Mouse (Mus musculus): ENCODE data around the gene Dleu7. TPM values are rescaled to one million over a fixed set of nuclear protein-coding genes. Genes with fewer than 3 reads are reported as not detected.

Gene Dleu7
- polyA plus RNA-seq, 1 experiment from 2014 or later = 0.08 TPM

DNA sequence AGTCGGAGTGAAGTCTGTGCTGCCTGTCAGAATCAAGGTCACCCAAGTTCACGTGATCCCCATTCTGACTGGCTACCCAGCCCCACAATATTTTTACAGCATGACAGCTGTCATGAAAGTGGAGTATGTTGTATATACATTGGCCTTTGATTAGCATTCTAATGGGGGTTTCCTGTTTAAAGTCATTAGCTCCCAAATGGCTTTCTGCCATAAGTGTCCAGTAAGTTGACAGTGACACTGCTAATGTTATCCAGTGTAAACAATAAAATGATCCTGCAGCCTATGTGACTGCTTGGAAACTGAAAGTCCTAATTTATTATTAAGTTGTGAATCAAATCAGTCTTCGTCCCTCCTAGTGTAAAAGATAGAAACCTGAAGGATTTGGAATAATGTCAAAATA lies 33.2 kb upstream of the Dleu7 start:
- ChIA-PET CTCF (interaction anchor here (0.7 to 2.3 kb wide), 3 partner anchors 8 to 94 kb away, joined by 3 to 4 read pairs (median 3); no protein-coding TSS in a partner anchor), POLR2A (no interaction called here)
- no peaks in the 10 kb centered on the region for H3K27me3 ChIP-seq
- ATAC-seq (no peak), DNase-seq (ENCODE audit: low read depth, low spot score) (no peak)
- TF ChIP-seq CTCF (IDR thresholded peaks at IDR 0.05) = no peak
- in situ Hi-C loops (cut with MboI; ENCODE audit: low pct_unique_long_range_greater_than_20kb) = no loop called here

GRCm38 (mm10) chr14:62324943-62325342 lies 32.1 kb upstream of the Dleu7 start:
- DNase-seq (ENCODE audit: low read depth, low spot score) = no peak
- no peak for ATAC-seq
- TF ChIP-seq CTCF (IDR thresholded peaks at IDR 0.05) = no peak
- CTCF ChIA-PET = interaction anchor here (2.3 kb wide), 1 partner anchor 10 kb away, joined by 4 read pairs; no protein-coding TSS in a partner anchor
- no peaks in the 10 kb centered on the region for H3K27me3 ChIP-seq
- POLR2A ChIA-PET = no interaction called here
- in situ Hi-C loops (cut with MboI; ENCODE audit: low pct_unique_long_range_greater_than_20kb) = no loop called here

DNA sequence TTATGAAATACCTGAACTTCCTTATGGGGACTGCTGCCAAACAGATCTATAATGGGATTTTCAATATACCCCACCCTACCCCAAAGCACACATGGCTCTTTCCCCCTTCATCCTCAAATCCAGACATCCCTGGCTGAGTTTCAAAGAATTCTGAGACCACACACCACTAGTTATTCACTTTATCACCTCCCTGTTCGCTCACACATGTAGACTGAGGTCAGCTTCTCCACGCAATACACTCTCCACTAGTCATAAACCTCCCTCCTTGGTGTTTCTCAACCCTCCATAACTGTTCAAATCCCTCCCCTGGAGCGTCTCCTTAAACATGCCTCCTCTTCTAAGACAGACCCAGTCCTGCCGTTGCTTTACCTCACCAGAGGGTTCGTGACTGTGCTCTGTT lies 30.6 kb upstream of the Dleu7 start:
- ATAC-seq = no peak
- TF ChIP-seq CTCF (IDR thresholded peaks at IDR 0.05) = no peak
- in situ Hi-C loops (cut with MboI; ENCODE audit: low pct_unique_long_range_greater_than_20kb) = no loop called here
- POLR2A ChIA-PET = no interaction called here
- CTCF ChIA-PET = interaction anchor here (2.3 kb wide), 1 partner anchor 11 kb away, joined by 4 read pairs; no protein-coding TSS in a partner anchor
- no peaks in the 10 kb centered on the region for H3K27me3 ChIP-seq
- DNase-seq (ENCODE audit: low read depth, low spot score) = no peak

DNA sequence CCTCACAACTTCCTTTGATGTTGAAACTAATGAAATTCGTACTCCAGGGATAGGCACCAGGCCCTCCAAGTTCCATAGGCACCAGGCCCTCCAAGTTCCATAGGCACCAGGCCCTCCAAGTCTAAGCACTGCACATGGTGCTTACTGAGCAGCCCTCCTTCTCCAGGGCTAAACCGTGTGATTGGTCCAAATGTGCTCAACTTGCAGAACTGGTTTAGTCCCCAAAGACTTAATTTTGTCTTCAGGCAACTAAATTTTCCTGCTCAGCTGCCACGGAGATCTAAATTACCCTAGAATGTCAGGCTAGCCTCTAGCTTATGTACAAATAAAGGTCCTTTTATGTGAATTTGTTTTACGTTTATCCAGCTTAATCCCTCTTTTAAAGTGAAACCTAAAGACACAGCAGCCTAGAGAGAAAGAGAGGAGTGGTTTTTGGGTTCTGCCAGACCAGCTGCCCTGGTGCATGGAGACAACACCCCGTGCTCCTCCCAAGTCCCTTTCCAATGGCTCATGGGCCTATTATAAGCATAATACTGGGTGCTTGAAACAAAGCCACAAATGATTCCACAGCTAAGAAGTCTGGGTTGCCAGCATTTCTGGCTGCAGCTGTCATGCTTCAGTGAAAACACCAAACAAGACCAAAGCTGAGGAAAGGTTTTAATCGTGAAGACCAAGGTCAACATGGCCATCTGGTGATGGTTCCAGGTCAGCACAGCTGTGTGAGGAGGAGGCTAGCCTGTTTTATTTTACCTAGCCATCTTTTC lies 29.9 kb upstream of the Dleu7 start:
- in situ Hi-C loops (cut with MboI; ENCODE audit: low pct_unique_long_range_greater_than_20kb) = no loop called here

GRCm38 (mm10) chr14:62311672-62312071 lies 18.8 kb upstream of the Dleu7 start:
- ChIA-PET POLR2A (no interaction called here), CTCF (interaction anchor here (1.0 kb wide), 1 partner anchor 74 kb away, joined by 3 read pairs; no protein-coding TSS in a partner anchor)
- ATAC-seq (no peak), DNase-seq (ENCODE audit: low read depth, low spot score) (no peak)
- in situ Hi-C loops (cut with MboI; ENCODE audit: low pct_unique_long_range_greater_than_20kb) = no loop called here
- no peaks in the 10 kb centered on the region for H3K27me3 ChIP-seq
- no peak for TF ChIP-seq CTCF (IDR thresholded peaks at IDR 0.05)

More for the DNA sequence above, 29.9 kb upstream of the Dleu7 start:
- no peak for DNase-seq (ENCODE audit: low read depth, low spot score)
- POLR2A ChIA-PET = no interaction called here
- peak; percentile 55 for TF ChIP-seq CTCF (IDR thresholded peaks at IDR 0.05)
- ATAC-seq = no peak
- CTCF ChIA-PET = no interaction called here
- no peaks in the 10 kb centered on the region for H3K27me3 ChIP-seq

DNA sequence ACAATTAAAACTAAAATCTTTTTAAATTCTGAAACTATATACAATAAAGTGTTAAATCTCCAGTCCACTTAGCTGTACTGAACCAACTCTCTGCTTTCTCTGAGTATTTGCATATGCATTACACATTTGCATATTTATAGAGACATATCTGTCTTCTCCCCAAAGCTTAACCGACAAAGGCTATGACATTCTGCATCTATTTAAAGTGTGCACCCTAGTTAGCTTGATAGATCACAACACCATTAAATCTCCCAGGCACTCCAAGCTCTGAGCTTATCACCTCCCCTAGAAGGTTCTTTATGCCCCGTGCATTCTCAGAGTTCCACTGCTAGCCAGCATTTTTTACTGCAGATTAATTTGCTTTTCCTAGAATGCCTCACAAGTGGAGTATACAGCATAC lies 16.2 kb upstream of the Dleu7 start:
- no peaks in the 10 kb centered on the region for H3K27me3 ChIP-seq
- TF ChIP-seq CTCF (IDR thresholded peaks at IDR 0.05) = no peak
- in situ Hi-C loops (cut with MboI; ENCODE audit: low pct_unique_long_range_greater_than_20kb) = no loop called here
- DNase-seq (ENCODE audit: low read depth, low spot score) (no peak), ATAC-seq (no peak)
- ChIA-PET CTCF (no interaction called here), POLR2A (no interaction called here)

DNA sequence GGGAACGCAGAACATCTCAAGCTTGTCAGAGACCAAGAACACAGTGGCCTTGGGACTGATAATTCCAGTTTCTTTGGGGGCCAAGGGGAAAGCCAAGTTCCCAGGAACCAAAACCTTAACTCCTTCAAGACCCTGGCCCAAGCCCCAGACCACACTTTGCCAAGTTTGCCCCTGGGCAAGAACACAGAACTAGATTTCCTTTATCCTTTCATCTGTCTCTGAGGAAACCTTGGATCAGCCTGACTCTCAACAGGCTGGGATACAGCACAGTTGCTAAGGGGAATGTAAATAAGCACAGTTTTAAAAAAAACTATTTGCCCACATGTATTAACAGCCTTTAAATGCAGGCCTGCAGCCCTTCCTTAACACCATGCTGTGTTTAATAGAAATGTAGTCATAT lies 14.7 kb upstream of the Dleu7 start:
- DNase-seq (ENCODE audit: low read depth, low spot score) (no peak), ATAC-seq (no peak)
- in situ Hi-C loops (cut with MboI; ENCODE audit: low pct_unique_long_range_greater_than_20kb) = no loop called here
- no peak for TF ChIP-seq CTCF (IDR thresholded peaks at IDR 0.05)
- ChIA-PET POLR2A (no interaction called here), CTCF (no interaction called here)
- no peaks in the 10 kb centered on the region for H3K27me3 ChIP-seq

DNA sequence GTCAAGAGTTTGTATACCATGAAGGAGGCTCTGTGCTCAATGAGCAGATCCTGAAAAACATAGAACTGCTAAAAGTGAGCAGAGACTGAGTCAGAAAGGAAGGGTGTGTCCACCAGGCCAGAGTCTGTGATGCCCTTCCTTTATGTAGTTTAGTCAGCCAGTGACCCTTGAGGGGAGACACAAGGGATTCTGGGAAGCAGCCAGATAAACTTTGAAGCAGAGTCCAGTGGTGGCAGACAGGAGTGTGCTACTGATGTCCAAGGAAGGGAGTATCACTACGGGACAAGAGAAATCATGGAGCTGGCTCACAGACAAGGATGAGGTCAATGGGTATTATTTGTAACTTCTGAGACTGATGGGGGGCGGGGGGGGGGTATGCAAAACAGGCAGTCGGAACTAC lies 7.2 kb upstream of the Dleu7 start:
- H3K27me3 ChIP-seq = peaks cover 2% of the 10 kb centered on the region
- no peak for TF ChIP-seq CTCF (IDR thresholded peaks at IDR 0.05)
- POLR2A ChIA-PET = no interaction called here
- in situ Hi-C loops (cut with MboI; ENCODE audit: low pct_unique_long_range_greater_than_20kb) = no loop called here
- ATAC-seq = no peak
- CTCF ChIA-PET = no interaction called here
- no peak for DNase-seq (ENCODE audit: low read depth, low spot score)

DNA sequence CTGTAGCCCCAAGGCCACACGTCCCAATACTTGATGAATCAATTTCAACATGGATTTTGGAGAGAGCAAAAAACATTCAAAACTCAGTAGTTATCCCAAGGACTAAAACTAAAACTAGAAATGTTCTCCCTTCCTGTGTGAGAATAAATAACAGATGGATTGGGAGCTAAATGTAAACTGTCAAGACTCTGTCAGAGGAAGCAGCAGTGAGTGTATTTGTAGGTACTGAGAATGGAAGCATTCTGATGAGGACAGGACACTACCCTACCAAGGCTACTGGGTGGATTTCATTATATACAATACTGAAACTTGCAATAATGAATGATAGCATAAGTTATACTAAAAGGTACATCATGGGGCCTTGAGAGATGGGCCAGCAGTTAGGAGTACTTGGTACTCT lies 6.0 kb upstream of the Dleu7 start:
- DNase-seq (ENCODE audit: low read depth, low spot score) (no peak), ATAC-seq (no peak)
- CTCF ChIA-PET = no interaction called here
- H3K27me3 ChIP-seq = peaks cover 2% of the 10 kb centered on the region
- in situ Hi-C loops (cut with MboI; ENCODE audit: low pct_unique_long_range_greater_than_20kb) = no loop called here
- POLR2A ChIA-PET = no interaction called here
- no peak for TF ChIP-seq CTCF (IDR thresholded peaks at IDR 0.05)

- in situ Hi-C loops (cut with MboI; ENCODE audit: low pct_unique_long_range_greater_than_20kb) = no loop called here
- DNase-seq (ENCODE audit: low read depth, low spot score) (no peak), ATAC-seq (no peak)
- TF ChIP-seq CTCF (IDR thresholded peaks at IDR 0.05) = no peak
- POLR2A ChIA-PET = no interaction called here
- peaks cover 8% of the 10 kb centered on the region for H3K27me3 ChIP-seq
- CTCF ChIA-PET = no interaction called here
These were observed 720 bp downstream of the Dleu7 start for GRCm38 (mm10) chr14:62292166-62292487.

- peaks cover 6% of the 10 kb centered on the region for H3K27me3 ChIP-seq
- ATAC-seq = no peak
- in situ Hi-C loops (cut with MboI; ENCODE audit: low pct_unique_long_range_greater_than_20kb) = no loop called here
- TF ChIP-seq CTCF (IDR thresholded peaks at IDR 0.05) = no peak
- CTCF ChIA-PET = no interaction called here
- DNase-seq (ENCODE audit: low read depth, low spot score) = no peak
- POLR2A ChIA-PET = no interaction called here
These were observed 1.4 kb downstream of the Dleu7 start for GRCm38 (mm10) chr14:62291406-62291987.

All from Patski (cell line).